Mouse (Mus musculus) spleen, adult 2 months (tissue): ENCODE data around the gene Prr7. TPM values are rescaled to one million over a fixed set of nuclear protein-coding genes. Genes with fewer than 3 reads are reported as not detected.
"Not testable (repeated sequence)": the region's sequence is repeated elsewhere in the genome, so short reads cannot be mapped to it uniquely, and the experiment has no call there.

Source experiments
- DNase-seq, 2 experiments: peaks; one replicate each; pipeline versions ENCODE4 v3.0.0 to v3.0.0-alpha.2; 2012 to 2021; ENCODE audit warnings: low spot score in 2 of 2, low read depth in 1 of 2
- H3K27ac ChIP-seq: fragments of 200-500 bp; 2 replicates; pipeline ENCODE4 v1.5.1; 2012; ENCODE audit warnings: low read length, inconsistent platforms; ENCODE audit not compliant: insufficient read depth
- H3K27me3 ChIP-seq: fragments of 200-500 bp; 2 replicates; pipeline ENCODE4 v1.6.1; 2012; ENCODE audit warnings: mild to moderate bottlenecking, moderate library complexity, low read length, inconsistent platforms; ENCODE audit not compliant: control insufficient read depth, insufficient read depth
- H3K36me3 ChIP-seq: fragments of 200-500 bp; 2 replicates; pipeline ENCODE4 v1.6.1; 2012; ENCODE audit warnings: mild to moderate bottlenecking, low read length, inconsistent platforms; ENCODE audit not compliant: control insufficient read depth, insufficient read depth
- H3K4me1 ChIP-seq: fragments of 200-500 bp; 2 replicates; pipeline ENCODE4 v1.6.1; 2011; ENCODE audit warnings: inconsistent platforms; ENCODE audit not compliant: control insufficient read depth, insufficient read depth, insufficient read length
- H3K4me3 ChIP-seq: fragments of 200-500 bp; 2 replicates; pipeline ENCODE4 v1.5.1; 2011; ENCODE audit warnings: mild to moderate bottlenecking, inconsistent platforms; ENCODE audit not compliant: insufficient read depth, insufficient read length; ENCODE audit errors: extremely low read depth
- CTCF ChIP-seq: fragments of 200-500 bp; IDR thresholded peaks from 2 replicates; pipeline ENCODE4 v1.5.1; 2011; ENCODE audit warnings: mild to moderate bottlenecking, inconsistent platforms; ENCODE audit not compliant: insufficient read depth, insufficient read length, insufficient replicate concordance; ENCODE audit errors: extremely low read depth
- POLR2A ChIP-seq: fragments of 200-500 bp; IDR thresholded peaks from 2 replicates; pipeline ENCODE4 v1.6.1; 2011; ENCODE audit warnings: low read depth, low read length, inconsistent platforms
- WGBS: fragments of 180-500 bp; shearing (Covaris S2); methylation state at CpG from one replicate; pipeline ENCODE4 v1.1.7; 2018; 5-methylcytosine and 5-hydroxymethylcytosine counted together
- polyA plus RNA-seq: library from polyadenylated mRNA; depleted of rRNA; stranded (reverse); fragments of >200 nt; gene quantifications from 2 replicates; pipeline ENCODE4 v1.2.3, GENCODE M21; 2012

Prr7 gene
- polyA plus RNA-seq, 1 experiment, result 16.2 TPM

GRCm38 (mm10) chr13:55426613-55427012 is 37.5 kb upstream of the Prr7 start, which contains the start of gene F12:
TSS of gene F12 (minus strand) at chr13:55426793.
- Histone ChIP-seq H3K4me3 (no peak within 1 kb of the TSS), H3K4me1 (peaks cover 30% of the 10 kb centered on the region), H3K36me3 (no peaks in the 10 kb centered on the region), H3K27ac (no peak within 1 kb of the TSS), H3K27me3 (no peaks in the 10 kb centered on the region)
- no peak for DNase-seq
- 96% methylated on average over 10 of the region's 10 CpGs for WGBS
- no peak for TF ChIP-seq CTCF
- TF ChIP-seq POLR2A, result no peak

DNA sequence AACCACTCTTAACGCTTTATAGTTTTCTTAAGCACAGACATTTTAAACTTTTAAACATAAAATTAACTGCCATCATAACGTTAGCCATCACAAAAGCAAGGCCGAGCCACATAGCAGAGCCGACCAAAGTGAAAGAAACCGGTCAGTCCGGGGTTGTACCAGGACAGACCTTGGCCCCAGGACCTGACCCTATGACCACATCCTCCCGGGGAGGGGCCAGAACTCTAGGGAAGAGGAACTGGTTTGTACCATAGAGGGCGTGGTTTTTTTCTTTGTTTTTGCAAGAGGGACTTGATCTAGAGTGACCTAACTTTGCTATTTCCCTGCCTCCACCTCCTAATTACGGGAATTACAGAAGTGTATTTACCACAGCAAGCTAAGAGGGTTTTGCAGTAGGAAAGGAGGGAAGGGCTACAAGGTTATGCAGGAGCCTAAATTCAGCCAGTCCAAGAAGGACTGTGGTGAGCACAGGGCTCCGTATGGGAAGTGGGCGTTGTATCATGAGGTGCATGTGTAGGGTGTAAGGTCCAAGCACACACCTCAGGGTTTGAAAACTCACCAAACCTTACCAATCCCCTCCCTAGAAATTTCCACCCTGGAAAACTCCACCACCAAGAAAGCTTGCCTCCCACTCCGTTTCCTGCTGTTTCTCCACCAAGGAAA is 34.7 kb upstream of the Prr7 start:
- Histone ChIP-seq H3K4me1 (peaks cover 37% of the 10 kb centered on the region), H3K4me3 (no peak overlapping the region), H3K27me3 (no peaks in the 10 kb centered on the region), H3K36me3 (no peaks in the 10 kb centered on the region), H3K27ac (peak overlapping the region; percentile 89)
- WGBS, result 40% methylated on average over 12 of the region's 12 CpGs
- TF ChIP-seq POLR2A (no peak), CTCF (no peak)
- DNase-seq, result peak; percentile 52 to 78

GRCm38 (mm10) chr13:55430566-55430965 is 33.5 kb upstream of the Prr7 start:
- no peak for DNase-seq
- TF ChIP-seq POLR2A (no peak), CTCF (no peak)
- Histone ChIP-seq H3K27ac (peak overlapping the region; percentile 52; the same call in 1 of the 2 replicates), H3K27me3 (no peaks in the 10 kb centered on the region), H3K4me3 (no peak overlapping the region), H3K36me3 (no peaks in the 10 kb centered on the region), H3K4me1 (peaks cover 37% of the 10 kb centered on the region)
- WGBS, result 91% methylated on average over 2 of the region's 2 CpGs

DNA sequence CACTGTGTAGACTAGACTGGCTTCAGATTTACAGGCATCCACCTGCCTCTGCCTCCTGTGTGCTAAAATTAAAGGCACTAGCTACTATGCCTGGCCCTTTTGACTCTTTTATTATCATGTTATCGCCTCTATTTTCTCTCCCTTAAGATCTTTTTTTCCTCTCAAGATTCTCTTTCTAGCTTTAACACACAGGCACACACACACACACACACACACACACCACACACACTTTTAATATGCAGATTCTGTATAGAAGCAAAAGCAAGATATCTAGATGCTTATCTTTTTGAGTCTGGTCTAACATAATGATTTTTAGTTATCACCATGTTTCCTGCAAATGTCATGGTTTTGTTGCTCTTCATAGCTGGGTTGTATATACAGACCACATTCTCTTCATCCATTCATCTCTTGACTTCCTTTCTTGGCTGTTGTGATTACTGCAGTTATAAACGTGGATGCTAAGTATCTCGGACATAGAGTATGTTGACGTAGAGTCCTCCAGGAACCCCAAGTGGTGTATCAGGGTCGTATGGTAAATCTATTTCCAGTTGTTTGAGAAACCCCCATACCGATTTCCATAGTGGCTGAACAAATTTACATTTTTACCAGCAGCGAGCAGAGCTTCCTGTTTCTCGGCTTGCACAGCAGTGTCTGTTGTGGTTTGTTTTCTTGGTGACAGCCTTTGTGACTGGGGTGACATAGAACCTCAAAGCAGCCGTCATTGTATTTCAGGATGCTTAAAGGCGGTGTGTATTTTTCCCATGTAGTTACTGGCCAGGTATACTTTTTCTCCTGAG is 32.0 kb upstream of the Prr7 start:
- H3K27ac ChIP-seq, result peak overlapping the region; percentile 99
- WGBS, result 10% methylated on average over 10 of the region's 10 CpGs
- peak overlapping the region; percentile 29; the same call in 1 of the 2 replicates for H3K4me3 ChIP-seq
- TF ChIP-seq CTCF (no peak), POLR2A (no peak)
- DNase-seq, result peak; percentile 68 to 83
- no peaks in the 10 kb centered on the region for H3K36me3 ChIP-seq
- no peaks in the 10 kb centered on the region for H3K27me3 ChIP-seq
- H3K4me1 ChIP-seq, result peaks cover 36% of the 10 kb centered on the region

DNA sequence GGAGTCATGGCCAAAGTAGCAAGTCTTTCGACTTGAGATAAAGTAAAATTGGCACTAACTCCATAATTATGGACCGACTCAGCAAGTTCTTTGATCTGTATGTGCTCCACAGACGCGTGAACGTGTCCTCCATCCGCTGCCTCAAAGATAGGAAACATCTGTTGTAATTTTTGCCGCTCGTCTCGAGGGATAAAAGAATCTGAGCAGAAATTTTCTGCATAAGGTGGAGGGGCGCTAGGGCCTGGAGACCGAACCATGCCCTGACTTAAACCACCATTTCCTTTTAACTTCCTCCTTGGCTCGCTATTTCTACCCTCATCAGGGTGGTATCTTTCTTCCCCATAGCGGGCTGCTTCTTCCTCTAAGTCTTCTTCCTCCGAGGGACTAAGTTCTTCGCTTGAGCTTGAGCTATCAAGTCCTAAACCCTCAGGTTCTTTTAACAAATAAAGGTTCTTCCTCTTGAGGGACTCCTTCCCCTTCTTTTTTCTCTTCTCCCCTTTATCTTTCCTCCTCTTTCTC is 26.9 kb upstream of the Prr7 start:
- H3K36me3 ChIP-seq, H3K27me3 ChIP-seq, DNase-seq, H3K4me3 ChIP-seq: not testable (repeated sequence)
- WGBS, result 16% methylated on average over 15 of the region's 15 CpGs
- Histone ChIP-seq H3K27ac (peak overlapping the region; percentile 52; the same call in 1 of the 2 replicates), H3K4me1 (peaks cover 18% of the 10 kb centered on the region; the same call in 1 of the 2 replicates)

DNA sequence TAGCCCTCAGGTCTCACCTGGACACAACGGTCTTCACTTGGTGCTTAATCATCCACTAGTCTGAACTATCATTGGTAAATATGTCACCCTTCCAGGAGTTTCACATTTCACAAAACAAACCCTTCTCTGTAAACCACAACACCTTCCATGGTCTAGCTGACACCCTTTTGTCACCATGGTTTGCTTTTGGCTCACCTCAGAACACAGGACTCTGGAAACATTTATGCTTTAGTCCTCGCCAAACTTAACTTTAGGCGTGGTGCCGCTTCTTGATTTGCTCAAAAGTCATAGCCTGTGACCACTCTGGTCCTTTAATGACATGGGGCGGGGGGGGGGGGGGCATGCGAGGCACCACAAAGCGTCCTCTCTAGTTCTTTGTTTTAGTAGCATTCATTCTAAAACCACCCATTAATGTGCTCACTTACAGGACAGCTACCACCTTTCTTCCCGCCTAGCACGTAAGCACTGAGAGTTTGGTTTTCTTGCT is 20.2 kb upstream of the Prr7 start:
- no peaks in the 10 kb centered on the region for H3K27me3 ChIP-seq
- peak overlapping the region; percentile 55; the same call in 1 of the 2 replicates for H3K4me3 ChIP-seq
- peak overlapping the region; percentile 99 for H3K27ac ChIP-seq
- DNase-seq, result no peak
- no peaks in the 10 kb centered on the region for H3K36me3 ChIP-seq
- peaks cover 37% of the 10 kb centered on the region; the same call in 1 of the 2 replicates for H3K4me1 ChIP-seq
- WGBS, result 13% methylated on average over 9 of the region's 9 CpGs
- TF ChIP-seq POLR2A (no peak), CTCF (no peak)
